Mouse (Mus musculus): ENCODE results near the gene Nmnat3. TPM values are rescaled to one million over a fixed set of nuclear protein-coding genes. Genes with fewer than 3 reads are reported as not detected.

The Nmnat3 gene
- polyA plus RNA-seq, 1 experiment = 12.9 TPM

GRCm38 (mm10) chr9:98337881-98338769 is 50.9 kb downstream of the Nmnat3 start:
- 87% methylated on average over 15 of the region's 15 CpGs for WGBS
- Histone ChIP-seq H3K4me1 (replicated peaks; ENCODE audit: control insufficient read depth, insufficient read depth, low read length) (peaks cover 16% of the 10 kb centered on the region), H3K27me3 (ENCODE audit: control insufficient read depth, insufficient read depth, low read length) (no peaks in the 10 kb centered on the region), H3K36me3 (ENCODE audit: control insufficient read depth, insufficient read depth, low read length) (no peaks in the 10 kb centered on the region), H3K4me3 (ENCODE audit: control insufficient read depth, insufficient read depth, low read length) (no peak overlapping the region), H3K27ac (ENCODE audit: control insufficient read depth, insufficient read depth, low read length) (no peak overlapping the region)
- no peak for DNase-seq
- TF ChIP-seq POLR2A (IDR thresholded peaks at IDR 0.05; ENCODE audit: control insufficient read depth, extremely low read depth, insufficient read depth, low read length, poor library complexity) (no peak), CTCF (IDR thresholded peaks at IDR 0.05; ENCODE audit: borderline replicate concordance, control insufficient read depth, extremely low read depth, insufficient read depth, low read length, poor library complexity) (no peak)

- no peaks in the 10 kb centered on the region for H3K36me3 ChIP-seq (ENCODE audit: control insufficient read depth, insufficient read depth, low read length)
- H3K4me3 ChIP-seq (ENCODE audit: control insufficient read depth, insufficient read depth, low read length) = no peak overlapping the region
- WGBS = 93% methylated on average over 4 of the region's 4 CpGs
- no peaks in the 10 kb centered on the region for H3K27me3 ChIP-seq (ENCODE audit: control insufficient read depth, insufficient read depth, low read length)
- no peak for DNase-seq
- H3K27ac ChIP-seq (ENCODE audit: control insufficient read depth, insufficient read depth, low read length) = no peak overlapping the region
- TF ChIP-seq POLR2A (IDR thresholded peaks at IDR 0.05; ENCODE audit: control insufficient read depth, extremely low read depth, insufficient read depth, low read length, poor library complexity) (no peak), CTCF (IDR thresholded peaks at IDR 0.05; ENCODE audit: borderline replicate concordance, control insufficient read depth, extremely low read depth, insufficient read depth, low read length, poor library complexity) (no peak)
- peaks cover 13% of the 10 kb centered on the region for H3K4me1 ChIP-seq (replicated peaks; ENCODE audit: control insufficient read depth, insufficient read depth, low read length)
Measured at GRCm38 (mm10) chr9:98339971-98340370, 52.7 kb downstream of the Nmnat3 start.

GRCm38 (mm10) chr9:98340427-98340826 is 53.2 kb downstream of the Nmnat3 start:
- Histone ChIP-seq H3K4me1 (replicated peaks; ENCODE audit: control insufficient read depth, insufficient read depth, low read length) (peaks cover 13% of the 10 kb centered on the region), H3K27me3 (ENCODE audit: control insufficient read depth, insufficient read depth, low read length) (no peaks in the 10 kb centered on the region), H3K36me3 (ENCODE audit: control insufficient read depth, insufficient read depth, low read length) (no peaks in the 10 kb centered on the region), H3K4me3 (ENCODE audit: control insufficient read depth, insufficient read depth, low read length) (no peak overlapping the region), H3K27ac (ENCODE audit: control insufficient read depth, insufficient read depth, low read length) (no peak overlapping the region)
- no peak for DNase-seq
- TF ChIP-seq POLR2A (IDR thresholded peaks at IDR 0.05; ENCODE audit: control insufficient read depth, extremely low read depth, insufficient read depth, low read length, poor library complexity) = no peak
- no peak for TF ChIP-seq CTCF (IDR thresholded peaks at IDR 0.05; ENCODE audit: borderline replicate concordance, control insufficient read depth, extremely low read depth, insufficient read depth, low read length, poor library complexity)
- 91% methylated on average over 4 of the region's 4 CpGs for WGBS

GRCm38 (mm10) chr9:98345840-98346239 is 58.6 kb downstream of the Nmnat3 start:
- H3K36me3 ChIP-seq (ENCODE audit: control insufficient read depth, insufficient read depth, low read length) = no peaks in the 10 kb centered on the region
- H3K27ac ChIP-seq (ENCODE audit: control insufficient read depth, insufficient read depth, low read length) = no peak overlapping the region
- H3K27me3 ChIP-seq (ENCODE audit: control insufficient read depth, insufficient read depth, low read length) = no peaks in the 10 kb centered on the region
- H3K4me1 ChIP-seq (replicated peaks; ENCODE audit: control insufficient read depth, insufficient read depth, low read length) = 0 out of 2 replicates have a peak, but pooled peaks cover 3% of the 10 kb centered on the region
- DNase-seq = no peak
- 90% methylated on average over 1 of the region's 1 CpGs for WGBS
- H3K4me3 ChIP-seq (ENCODE audit: control insufficient read depth, insufficient read depth, low read length) = no peak overlapping the region
- no peak for TF ChIP-seq CTCF (IDR thresholded peaks at IDR 0.05; ENCODE audit: borderline replicate concordance, control insufficient read depth, extremely low read depth, insufficient read depth, low read length, poor library complexity)
- no peak for TF ChIP-seq POLR2A (IDR thresholded peaks at IDR 0.05; ENCODE audit: control insufficient read depth, extremely low read depth, insufficient read depth, low read length, poor library complexity)

GRCm38 (mm10) chr9:98346240-98346639 is 59.0 kb downstream of the Nmnat3 start:
- no peak for TF ChIP-seq POLR2A (IDR thresholded peaks at IDR 0.05; ENCODE audit: control insufficient read depth, extremely low read depth, insufficient read depth, low read length, poor library complexity)
- TF ChIP-seq CTCF (IDR thresholded peaks at IDR 0.05; ENCODE audit: borderline replicate concordance, control insufficient read depth, extremely low read depth, insufficient read depth, low read length, poor library complexity) = no peak
- 0 out of 2 replicates have a peak, but pooled peaks cover 3% of the 10 kb centered on the region for H3K4me1 ChIP-seq (replicated peaks; ENCODE audit: control insufficient read depth, insufficient read depth, low read length)
- H3K36me3 ChIP-seq (ENCODE audit: control insufficient read depth, insufficient read depth, low read length) = no peaks in the 10 kb centered on the region
- no peak overlapping the region for H3K4me3 ChIP-seq (ENCODE audit: control insufficient read depth, insufficient read depth, low read length)
- H3K27ac ChIP-seq (ENCODE audit: control insufficient read depth, insufficient read depth, low read length) = no peak overlapping the region
- DNase-seq = no peak
- no peaks in the 10 kb centered on the region for H3K27me3 ChIP-seq (ENCODE audit: control insufficient read depth, insufficient read depth, low read length)
- WGBS = 95% methylated on average over 4 of the region's 4 CpGs

- H3K27ac ChIP-seq (ENCODE audit: control insufficient read depth, insufficient read depth, low read length) = no peak overlapping the region
- DNase-seq = no peak
- H3K36me3 ChIP-seq (ENCODE audit: control insufficient read depth, insufficient read depth, low read length) = no peaks in the 10 kb centered on the region
- WGBS = 95% methylated on average over 3 of the region's 3 CpGs
- H3K27me3 ChIP-seq (ENCODE audit: control insufficient read depth, insufficient read depth, low read length) = no peaks in the 10 kb centered on the region
- 0 out of 2 replicates have a peak, but pooled peaks cover 3% of the 10 kb centered on the region for H3K4me1 ChIP-seq (replicated peaks; ENCODE audit: control insufficient read depth, insufficient read depth, low read length)
- H3K4me3 ChIP-seq (ENCODE audit: control insufficient read depth, insufficient read depth, low read length) = no peak overlapping the region
- TF ChIP-seq CTCF (IDR thresholded peaks at IDR 0.05; ENCODE audit: borderline replicate concordance, control insufficient read depth, extremely low read depth, insufficient read depth, low read length, poor library complexity) = no peak
- TF ChIP-seq POLR2A (IDR thresholded peaks at IDR 0.05; ENCODE audit: control insufficient read depth, extremely low read depth, insufficient read depth, low read length, poor library complexity) = no peak
Measured at GRCm38 (mm10) chr9:98347021-98347420, 59.8 kb downstream of the Nmnat3 start.
